Mouse (Mus musculus) midbrain, embryonic 11.5 days (tissue): ENCODE measurements around the gene Thbs1. TPM values are rescaled to one million over a fixed set of nuclear protein-coding genes. Genes with fewer than 3 reads are reported as not detected.
A peak's percentile ranks its signal among the peaks of the same experiment; 100 is the strongest.

Source experiments
- ATAC-seq: fragments of 200-750 bp; cut with Nextera tagmentation; 2 replicates; pipeline ENCODE4 v1.8.0; 2017; ENCODE audit warnings: moderate TSS enrichment, moderate library complexity; ENCODE audit not compliant: low FRiP score
- DNase-seq: peaks from one replicate; pipeline ENCODE4 v3.0.0; 2015; ENCODE audit warnings: low spot score; ENCODE audit errors: missing footprints
- H3K27ac ChIP-seq: fragments of 300-500 bp; sonication (generic); 2 replicates; pipeline ENCODE4 v1.5.1; 2014; ENCODE audit warnings: low read depth, low read length
- H3K27me3 ChIP-seq: fragments of 300-500 bp; sonication (generic); 2 replicates; pipeline ENCODE4 v1.6.1; 2014; ENCODE audit warnings: mild to moderate bottlenecking, low read length, moderate library complexity, mixed read lengths; ENCODE audit not compliant: control insufficient read depth, insufficient read depth
- H3K36me3 ChIP-seq: fragments of 300-500 bp; sonication (generic); 2 replicates; pipeline ENCODE4 v1.6.1; 2014; ENCODE audit warnings: mild to moderate bottlenecking, low read length, moderate library complexity, mixed read lengths; ENCODE audit not compliant: control insufficient read depth, insufficient read depth
- H3K4me1 ChIP-seq: fragments of 300-500 bp; sonication (generic); 2 replicates; pipeline ENCODE4 v1.6.1; 2014; ENCODE audit warnings: low read length; ENCODE audit not compliant: control insufficient read depth, insufficient read depth
- H3K4me2 ChIP-seq: fragments of 300-500 bp; sonication (generic); 2 replicates; pipeline ENCODE4 v1.6.1; 2014; ENCODE audit warnings: mild to moderate bottlenecking, moderate library complexity
- H3K4me3 ChIP-seq: fragments of 300-500 bp; sonication (generic); 2 replicates; pipeline ENCODE4 v1.5.1; 2014; ENCODE audit warnings: low read depth, low read length
- H3K9ac ChIP-seq: fragments of 300-500 bp; sonication (generic); 2 replicates; pipeline ENCODE4 v1.6.1; 2014; ENCODE audit warnings: low read length
- H3K9me3 ChIP-seq: fragments of 300-500 bp; sonication (generic); 2 replicates; pipeline ENCODE4 v1.6.1; 2016; ENCODE audit warnings: low read length; ENCODE audit not compliant: control insufficient read depth
- WGBS: fragments of 180-500 bp; shearing (Covaris S2); extraction: QIAGEN DNeasy Blood & Tissue Kit; methylation state at CpG from one replicate; pipeline ENCODE4 v1.1.7; 2014; 5-methylcytosine and 5-hydroxymethylcytosine counted together
- polyA plus RNA-seq: library from polyadenylated mRNA; unstranded; fragments of >200 nt; fragmentation: Nextera tagmentation; extraction: Ambion mirVana; gene quantifications from 2 replicates; pipeline ENCODE4 v1.2.1, GENCODE M21; 2014

Gene Thbs1
- polyA plus RNA-seq, 1 experiment from 2014 or later: 37.4 TPM

DNA sequence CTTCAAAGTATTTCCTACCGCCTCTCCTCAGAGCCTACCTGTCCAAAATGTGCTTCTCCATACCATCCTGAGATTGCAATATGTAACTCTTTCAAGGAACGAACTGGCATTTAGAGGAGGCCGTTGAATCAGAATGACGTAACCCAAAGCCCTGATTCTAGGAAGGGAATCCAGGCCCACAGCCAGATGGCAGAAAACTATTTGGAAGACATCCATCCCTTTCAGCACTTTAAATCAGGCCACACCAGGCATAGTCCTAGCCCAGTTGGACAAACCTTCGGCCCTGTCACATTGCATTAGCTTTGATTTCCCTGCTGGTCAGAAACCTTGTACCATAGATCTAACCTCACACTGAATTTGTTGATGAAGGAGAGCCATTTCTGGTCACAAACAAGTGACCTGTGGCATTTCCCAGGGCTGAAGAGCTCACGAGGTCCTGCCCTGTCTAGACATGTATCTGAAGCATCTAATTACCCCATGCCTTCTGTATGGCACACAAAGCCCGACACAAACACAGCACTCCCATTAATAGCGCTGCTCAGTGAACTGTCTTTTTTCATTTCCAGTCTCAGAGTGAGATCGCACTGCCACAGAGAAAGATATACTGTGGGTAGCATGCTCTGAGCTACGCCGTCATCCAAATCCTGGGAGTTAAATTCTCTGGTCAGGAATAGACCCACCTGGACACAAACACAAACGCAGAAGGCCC lies 38.3 kb downstream of the Thbs1 start:
- Histone ChIP-seq H3K4me2 (no peak overlapping the region), H3K9me3 (no peaks in the 10 kb centered on the region), H3K27me3 (no peaks in the 10 kb centered on the region), H3K36me3 (no peaks in the 10 kb centered on the region), H3K4me3 (no peak overlapping the region), H3K27ac (no peak overlapping the region), H3K4me1 (no peaks in the 10 kb centered on the region), H3K9ac (no peak overlapping the region)
- DNase-seq: peak; percentile 84
- no peak for ATAC-seq
- 86% methylated on average over 12 of the region's 12 CpGs for WGBS

DNA sequence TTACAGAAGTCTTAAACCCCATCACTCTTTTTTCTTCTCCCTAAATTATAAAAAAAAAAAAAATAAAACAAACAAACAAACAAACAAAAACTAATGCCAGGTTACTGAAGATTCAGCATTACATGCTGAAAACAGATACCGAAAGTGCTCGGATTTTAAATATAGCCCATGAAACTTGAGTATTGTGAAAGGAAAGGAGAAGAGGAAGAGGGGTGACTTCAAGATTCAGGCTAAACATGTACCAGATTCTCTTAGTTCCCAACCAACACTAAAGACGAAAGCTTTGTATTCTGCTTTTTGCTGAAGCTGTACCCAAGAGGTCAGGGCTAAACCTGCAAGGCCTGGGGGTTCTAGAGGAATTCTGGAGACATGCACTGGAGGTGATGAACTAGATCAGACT lies 46.4 kb downstream of the Thbs1 start:
- H3K27me3 ChIP-seq: no peaks in the 10 kb centered on the region
- peaks cover 23% of the 10 kb centered on the region for H3K4me1 ChIP-seq
- H3K27ac ChIP-seq: no peak overlapping the region
- no peaks in the 10 kb centered on the region for H3K9me3 ChIP-seq
- ATAC-seq (no peak), DNase-seq (no peak)
- H3K4me3 ChIP-seq: no peak overlapping the region
- H3K4me2 ChIP-seq: no peak overlapping the region
- no peaks in the 10 kb centered on the region for H3K36me3 ChIP-seq
- 84% methylated on average over 3 of the region's 3 CpGs for WGBS
- no peak overlapping the region for H3K9ac ChIP-seq

DNA sequence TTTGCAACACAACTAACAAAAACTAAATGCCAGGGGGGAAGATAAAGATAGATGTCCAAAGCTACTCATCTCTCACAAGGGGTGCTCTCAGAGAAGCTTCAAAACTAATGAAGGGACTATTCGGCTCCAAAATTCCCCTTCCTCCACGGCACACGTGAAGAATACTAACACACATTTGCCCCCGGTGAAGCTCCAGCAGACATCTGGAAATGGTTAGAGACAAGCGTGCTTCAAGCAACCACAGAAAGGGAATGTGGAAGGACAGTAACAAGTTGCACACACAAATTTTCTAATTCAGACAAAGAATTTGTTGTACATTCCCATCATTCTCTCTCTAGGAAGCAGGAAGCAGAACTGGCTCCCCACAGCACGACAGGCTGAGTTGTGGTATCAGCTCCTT lies 47.5 kb downstream of the Thbs1 start:
- 66% methylated on average over 6 of the region's 6 CpGs for WGBS
- H3K27ac ChIP-seq: no peak overlapping the region
- peaks cover 23% of the 10 kb centered on the region for H3K4me1 ChIP-seq
- no peak for ATAC-seq
- H3K27me3 ChIP-seq: no peaks in the 10 kb centered on the region
- no peak overlapping the region for H3K4me2 ChIP-seq
- H3K4me3 ChIP-seq: no peak overlapping the region
- no peak for DNase-seq
- H3K36me3 ChIP-seq: no peaks in the 10 kb centered on the region
- no peak overlapping the region for H3K9ac ChIP-seq
- no peaks in the 10 kb centered on the region for H3K9me3 ChIP-seq

DNA sequence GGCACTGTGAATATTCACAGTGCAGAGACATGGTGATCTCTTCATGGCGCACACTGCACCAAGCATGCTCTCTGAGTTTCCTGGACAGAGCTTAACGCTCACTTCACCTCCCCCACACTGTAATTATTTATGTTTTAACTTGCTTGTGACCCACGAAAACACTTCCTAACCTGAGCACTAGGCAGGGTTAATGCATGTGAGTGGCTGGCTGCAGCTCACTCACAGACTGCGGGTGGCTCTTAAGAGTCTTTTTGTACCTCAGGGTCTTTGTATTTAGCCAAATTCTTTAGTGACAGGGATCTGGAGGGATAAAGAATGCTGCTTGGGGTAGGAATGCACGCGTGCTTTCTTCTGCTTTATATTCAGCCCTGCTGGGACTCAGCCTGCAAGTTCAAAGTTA lies 48.9 kb downstream of the Thbs1 start:
- DNase-seq: peak; percentile 88
- peak overlapping the region; percentile 6; the same call in 1 of the 2 replicates for H3K4me2 ChIP-seq
- 13% methylated on average over 6 of the region's 6 CpGs for WGBS
- H3K36me3 ChIP-seq: no peaks in the 10 kb centered on the region
- H3K27me3 ChIP-seq: no peaks in the 10 kb centered on the region
- H3K4me1 ChIP-seq: peaks cover 23% of the 10 kb centered on the region
- H3K9me3 ChIP-seq: no peaks in the 10 kb centered on the region
- peak; percentile 93 for ATAC-seq
- H3K4me3 ChIP-seq: no peak overlapping the region
- H3K27ac ChIP-seq: peak overlapping the region; percentile 42; the same call in 1 of the 2 replicates
- no peak overlapping the region for H3K9ac ChIP-seq

DNA sequence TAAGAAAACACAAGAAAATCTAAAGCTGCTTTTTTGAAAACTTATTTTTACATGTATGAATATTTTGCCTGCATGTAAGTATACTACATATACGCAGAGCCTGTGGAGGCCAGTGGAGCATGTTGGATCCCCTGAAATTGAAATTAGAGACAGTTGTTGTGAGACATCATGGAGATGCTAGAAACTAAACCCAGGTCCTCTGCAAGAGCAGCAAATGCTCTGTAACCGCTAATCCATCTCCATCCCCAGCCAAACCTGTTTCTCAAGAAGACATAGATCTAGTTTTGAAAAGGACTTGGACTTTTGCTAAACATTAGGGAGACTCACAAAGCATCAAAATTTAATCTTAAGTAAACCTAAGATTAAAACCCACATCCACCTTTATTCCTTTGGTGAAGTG lies 49.3 kb downstream of the Thbs1 start:
- no peak overlapping the region for H3K4me3 ChIP-seq

DNA sequence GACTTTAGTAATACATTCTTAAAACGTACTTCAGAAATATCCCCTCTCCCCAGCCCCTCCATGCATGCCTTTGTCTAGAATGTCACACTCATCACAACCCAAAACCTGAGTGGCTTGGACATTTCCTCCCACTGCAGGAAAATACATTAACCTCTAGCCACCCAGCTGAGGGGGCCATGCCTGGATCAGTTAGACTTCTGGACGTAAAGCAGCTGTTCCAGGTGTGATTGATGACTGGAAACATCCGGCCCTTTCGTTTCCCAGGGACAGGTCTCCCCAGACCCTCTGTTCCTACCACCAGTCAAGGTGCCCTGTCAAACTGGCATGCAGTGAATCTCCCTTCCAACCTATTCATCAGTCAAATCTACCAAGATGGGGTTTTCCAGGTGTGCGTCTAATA lies 50.8 kb downstream of the Thbs1 start:
- H3K9ac ChIP-seq: no peak overlapping the region
- H3K9me3 ChIP-seq: no peaks in the 10 kb centered on the region
- ATAC-seq (no peak), DNase-seq (no peak)
- no peak overlapping the region for H3K27ac ChIP-seq
- 74% methylated on average over 5 of the region's 5 CpGs for WGBS
- H3K4me3 ChIP-seq: no peak overlapping the region
- no peak overlapping the region for H3K4me2 ChIP-seq
- peaks cover 19% of the 10 kb centered on the region for H3K4me1 ChIP-seq
- no peaks in the 10 kb centered on the region for H3K27me3 ChIP-seq
- no peaks in the 10 kb centered on the region for H3K36me3 ChIP-seq

More for the DNA sequence above, 49.3 kb downstream of the Thbs1 start:
- no peak overlapping the region for H3K9ac ChIP-seq
- WGBS: 38% methylated on average over 2 of the region's 2 CpGs
- no peak overlapping the region for H3K4me2 ChIP-seq
- H3K9me3 ChIP-seq: no peaks in the 10 kb centered on the region
- H3K36me3 ChIP-seq: no peaks in the 10 kb centered on the region
- peaks cover 23% of the 10 kb centered on the region for H3K4me1 ChIP-seq
- ATAC-seq (peak; percentile 45; the same call in 1 of the 2 replicates), DNase-seq (peak; percentile 90)
- H3K27ac ChIP-seq: peak overlapping the region; percentile 42; the same call in 1 of the 2 replicates
- H3K27me3 ChIP-seq: no peaks in the 10 kb centered on the region

DNA sequence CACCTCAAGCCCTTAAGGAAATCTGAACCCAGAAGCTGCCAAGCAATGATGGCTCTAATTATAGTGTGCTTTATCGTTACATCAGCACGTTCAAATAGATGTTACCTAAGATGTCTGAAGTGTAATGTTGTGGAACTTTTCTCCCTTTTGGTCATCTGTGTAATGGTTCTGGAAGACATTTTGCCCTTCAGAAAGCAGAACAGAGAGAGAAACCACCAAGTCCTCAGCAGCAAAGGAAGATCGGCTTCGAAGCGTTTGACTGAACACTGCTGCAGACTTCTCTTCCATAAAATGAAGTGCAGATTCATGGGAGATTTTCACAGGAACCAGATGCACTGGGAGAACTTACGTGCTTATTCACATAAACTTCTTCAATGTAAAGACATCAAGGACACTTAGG lies 52.5 kb downstream of the Thbs1 start:
- WGBS: 92% methylated on average over 6 of the region's 6 CpGs
- Histone ChIP-seq H3K4me3 (no peak overlapping the region), H3K36me3 (no peaks in the 10 kb centered on the region), H3K4me1 (peaks cover 19% of the 10 kb centered on the region), H3K9me3 (no peaks in the 10 kb centered on the region), H3K27me3 (no peaks in the 10 kb centered on the region), H3K27ac (no peak overlapping the region), H3K4me2 (no peak overlapping the region), H3K9ac (no peak overlapping the region)
- no peak for DNase-seq
- ATAC-seq: no peak

DNA sequence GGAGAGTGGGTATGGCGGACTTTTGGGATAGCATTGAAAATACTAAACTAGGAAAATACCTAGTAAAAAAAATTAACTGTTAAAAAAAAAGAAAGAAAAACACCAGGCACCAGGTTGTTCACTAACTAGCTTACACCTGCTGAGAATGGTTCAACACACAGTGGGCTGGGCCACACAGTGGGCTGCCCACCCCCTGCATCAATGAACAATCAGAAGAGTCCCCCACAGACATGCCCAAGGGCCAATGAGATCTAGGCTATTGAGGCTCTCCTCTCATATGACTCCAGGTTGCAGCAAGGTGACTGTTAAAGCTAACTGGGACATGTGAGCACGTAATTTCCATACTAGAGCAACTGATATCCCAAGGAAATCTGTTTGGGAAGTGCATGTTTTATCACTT lies 54.0 kb downstream of the Thbs1 start:
- Histone ChIP-seq H3K27ac (no peak overlapping the region), H3K27me3 (no peaks in the 10 kb centered on the region), H3K9me3 (no peaks in the 10 kb centered on the region; the same call in 1 of the 2 replicates), H3K4me3 (no peak overlapping the region), H3K4me1 (peaks cover 8% of the 10 kb centered on the region; the same call in 1 of the 2 replicates), H3K4me2 (no peak overlapping the region), H3K9ac (no peak overlapping the region), H3K36me3 (no peaks in the 10 kb centered on the region)
- DNase-seq (peak; percentile 41), ATAC-seq (no peak)
- 88% methylated on average over 2 of the region's 2 CpGs for WGBS

DNA sequence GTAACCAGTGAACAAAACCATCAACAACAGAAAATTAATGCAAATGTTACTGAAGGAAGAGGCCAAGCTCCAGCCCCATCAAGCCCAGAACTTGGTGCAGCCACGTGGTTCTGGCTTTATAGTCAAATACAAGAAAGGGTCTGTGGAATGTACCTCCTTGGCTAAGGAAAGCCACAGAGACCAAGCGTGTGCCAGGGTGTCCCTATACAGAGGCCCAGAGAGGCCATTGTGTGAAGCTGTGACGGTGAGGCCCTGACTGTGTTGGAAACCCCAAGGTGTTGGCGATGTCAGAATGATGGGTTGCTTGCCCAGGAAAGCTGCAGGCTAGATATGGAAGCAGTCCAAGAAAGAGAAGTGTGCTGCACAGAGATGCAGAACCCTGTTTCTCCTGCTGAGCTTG lies 56.1 kb downstream of the Thbs1 start:
- Histone ChIP-seq H3K4me1 (no peaks in the 10 kb centered on the region), H3K9me3 (no peaks in the 10 kb centered on the region; the same call in 1 of the 2 replicates), H3K27me3 (no peaks in the 10 kb centered on the region), H3K27ac (no peak overlapping the region), H3K4me2 (no peak overlapping the region), H3K36me3 (no peaks in the 10 kb centered on the region), H3K4me3 (no peak overlapping the region), H3K9ac (no peak overlapping the region)
- 71% methylated on average over 4 of the region's 4 CpGs for WGBS
- ATAC-seq (no peak), DNase-seq (peak; percentile 57)
